Mouse (Mus musculus) small intestine, adult 2 months (tissue): ENCODE data around the gene Pi4k2a.

Source experiments
- CTCF ChIP-seq: fragments of 200-500 bp; IDR thresholded peaks from 2 replicates; pipeline ENCODE4 v1.5.1; 2012; ENCODE audit warnings: low read depth, mild to moderate bottlenecking, control low read depth, inconsistent platforms, low read length, moderate library complexity, mixed read lengths; ENCODE audit not compliant: insufficient replicate concordance, insufficient read length; ENCODE audit errors: extremely low read depth
- POLR2A ChIP-seq: fragments of 200-500 bp; IDR thresholded peaks from 2 replicates; pipeline ENCODE4 v1.6.1; 2012; ENCODE audit warnings: low read depth, mild to moderate bottlenecking, control low read depth, inconsistent platforms, low read length, moderate library complexity

DNA sequence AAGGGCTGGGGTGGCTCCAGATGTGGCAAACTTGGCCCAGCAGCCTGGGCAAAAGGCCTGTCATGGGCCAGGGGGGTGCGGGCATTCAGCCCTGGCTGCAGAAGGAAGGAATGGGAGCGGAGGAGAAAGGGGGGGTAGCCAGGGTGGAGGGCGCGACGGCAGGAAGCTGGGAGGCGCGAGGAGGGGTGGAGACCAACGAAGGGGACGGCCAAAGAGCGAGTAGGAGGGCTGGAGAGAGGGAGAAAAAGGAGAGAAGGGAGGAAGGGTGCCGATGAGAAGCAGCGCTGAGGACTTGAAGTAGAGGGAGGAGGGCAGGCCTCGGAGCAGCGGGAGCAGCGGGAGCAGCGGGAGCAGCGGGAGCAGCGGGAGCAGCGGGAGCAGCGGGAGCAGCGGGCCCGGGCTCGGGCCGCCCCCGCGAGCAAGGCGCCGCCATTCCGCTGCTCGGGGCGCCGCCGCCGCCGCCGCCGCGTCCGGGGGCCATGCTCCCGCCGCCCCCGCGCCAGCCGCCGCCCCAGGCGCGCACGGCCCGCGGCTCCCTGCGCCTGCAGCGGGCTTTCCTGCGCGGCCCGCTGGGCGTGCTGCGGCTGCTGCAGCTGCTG lies 57.0 kb downstream of the Pi4k2a start, which contains the start of gene Marveld1:
- TF ChIP-seq CTCF (no peak), POLR2A (peak; percentile 55; the same call in 1 of the 2 replicates)
